Mouse (Mus musculus) neural tube, embryonic 14.5 days (tissue): ENCODE results near the gene Nup210. TPM values are rescaled to one million over a fixed set of nuclear protein-coding genes. Genes with fewer than 3 reads are reported as not detected.

Experiments
- ATAC-seq: fragments of 200-750 bp; cut with Nextera tagmentation; 2 replicates; pipeline ENCODE4 v1.8.0; 2017; ENCODE audit warnings: low read depth, mild to moderate bottlenecking, moderate TSS enrichment, moderate library complexity
- H3K27ac ChIP-seq: fragments of 300-500 bp; sonication (generic); 2 replicates; pipeline ENCODE4 v1.5.1; 2014; ENCODE audit warnings: low read depth, mild to moderate bottlenecking, control low read depth, low read length, moderate library complexity, mixed read lengths
- H3K27me3 ChIP-seq: fragments of 300-500 bp; sonication (generic); 2 replicates; pipeline ENCODE4 v1.6.1; 2014; ENCODE audit warnings: low read length; ENCODE audit not compliant: control insufficient read depth, insufficient read depth
- H3K36me3 ChIP-seq: fragments of 300-500 bp; sonication (generic); 2 replicates; pipeline ENCODE4 v1.6.1; 2014; ENCODE audit warnings: low read length, mixed read lengths; ENCODE audit not compliant: control insufficient read depth, insufficient read depth
- H3K4me1 ChIP-seq: fragments of 300-500 bp; sonication (generic); 2 replicates; pipeline ENCODE4 v1.6.1; 2014; ENCODE audit warnings: low read length; ENCODE audit not compliant: control insufficient read depth, insufficient read depth
- H3K4me2 ChIP-seq: fragments of 300-500 bp; sonication (generic); 2 replicates; pipeline ENCODE4 v1.6.1; 2014; ENCODE audit warnings: mild to moderate bottlenecking, low read depth, low read length, control low read depth
- H3K4me3 ChIP-seq: fragments of 300-500 bp; sonication (generic); 2 replicates; pipeline ENCODE4 v1.5.1; 2014; ENCODE audit warnings: low read depth, low read length, control low read depth, mixed read lengths
- H3K9ac ChIP-seq: fragments of 300-500 bp; sonication (generic); replicated peaks from 2 replicates; pipeline ENCODE4 v1.6.1; 2014; ENCODE audit warnings: low read depth, mild to moderate bottlenecking, control low read depth, low read length, mixed read lengths
- H3K9me3 ChIP-seq: fragments of 300-500 bp; sonication (generic); 2 replicates; pipeline ENCODE4 v1.6.1; 2016; ENCODE audit warnings: low read length; ENCODE audit not compliant: control insufficient read depth
- WGBS: fragments of 180-500 bp; shearing (Covaris S2); extraction: QIAGEN DNeasy Blood & Tissue Kit; methylation state at CpG from one replicate; pipeline ENCODE4 v1.1.7; 2014; 5-methylcytosine and 5-hydroxymethylcytosine counted together
- polyA plus RNA-seq: library from polyadenylated mRNA; unstranded; fragments of >200 nt; fragmentation: Nextera tagmentation; extraction: Ambion mirVana; gene quantifications from 2 replicates; pipeline ENCODE4 v1.2.1, GENCODE M21; 2014

The Nup210 gene
- polyA plus RNA-seq, 1 experiment from 2014 or later = 18.3 TPM

- no peaks in the 10 kb centered on the region for H3K36me3 ChIP-seq
- no peak overlapping the region for H3K9ac ChIP-seq
- no peaks in the 10 kb centered on the region for H3K9me3 ChIP-seq
- no peak overlapping the region for H3K4me2 ChIP-seq
- WGBS = 92% methylated on average over 3 of the region's 3 CpGs
- H3K4me1 ChIP-seq = no peaks in the 10 kb centered on the region
- H3K27me3 ChIP-seq = no peaks in the 10 kb centered on the region
- no peak overlapping the region for H3K4me3 ChIP-seq
- ATAC-seq = no peak
- no peak overlapping the region for H3K27ac ChIP-seq
These were observed 108.3 kb downstream of the Nup210 start for GRCm38 (mm10) chr6:91008284-91008830.

DNA sequence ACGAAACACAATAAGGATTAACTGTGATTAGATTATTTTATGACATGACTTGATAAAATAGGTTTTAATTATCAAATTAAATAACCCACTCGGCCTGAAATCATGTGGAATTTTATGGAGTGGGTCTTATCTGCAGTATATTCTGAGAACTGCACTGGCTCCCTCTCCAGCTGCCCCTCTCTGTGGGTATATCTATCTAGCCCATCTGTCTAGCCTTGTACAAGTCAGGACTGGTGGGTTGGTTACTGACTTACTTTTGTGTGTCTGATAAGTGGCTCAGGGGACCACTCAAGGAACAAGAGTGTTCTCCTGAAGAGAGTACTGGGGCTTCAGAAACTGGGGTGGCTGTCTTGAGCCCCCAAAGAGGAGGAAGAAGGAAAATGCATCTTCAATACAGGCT, 109.4 kb downstream of the Nup210 start:
- 59% methylated on average over 2 of the region's 2 CpGs for WGBS

DNA sequence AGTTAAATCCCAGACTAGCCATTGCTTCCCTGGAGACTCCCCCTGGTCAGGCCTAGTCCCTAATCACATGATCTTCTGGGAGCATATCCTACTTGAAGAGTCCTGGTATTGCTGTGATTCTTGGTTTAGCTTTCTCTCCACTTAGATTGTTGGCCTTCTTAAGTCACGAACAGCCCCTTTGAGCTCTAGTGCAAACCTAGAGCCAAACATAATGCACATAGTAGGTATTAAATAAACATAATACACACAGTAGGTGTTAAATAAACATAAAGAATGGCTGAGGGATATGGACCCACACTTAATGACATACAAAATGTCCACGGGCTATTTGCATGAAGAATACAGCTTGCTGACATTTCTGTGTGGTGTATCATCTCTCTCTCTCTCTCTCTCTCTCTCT, 112.5 kb downstream of the Nup210 start:
- H3K4me1 ChIP-seq = peaks cover 15% of the 10 kb centered on the region
- no peak overlapping the region for H3K27ac ChIP-seq
- no peak overlapping the region for H3K9ac ChIP-seq
- no peaks in the 10 kb centered on the region for H3K9me3 ChIP-seq
- no peak overlapping the region for H3K4me3 ChIP-seq
- WGBS = 92% methylated on average over 2 of the region's 2 CpGs
- H3K4me2 ChIP-seq = no peak overlapping the region
- no peak for ATAC-seq
- H3K27me3 ChIP-seq = no peaks in the 10 kb centered on the region
- no peaks in the 10 kb centered on the region for H3K36me3 ChIP-seq

More for the DNA sequence above, 109.4 kb downstream of the Nup210 start:
- H3K36me3 ChIP-seq = no peaks in the 10 kb centered on the region
- H3K27me3 ChIP-seq = no peaks in the 10 kb centered on the region
- no peak overlapping the region for H3K27ac ChIP-seq
- H3K9me3 ChIP-seq = no peaks in the 10 kb centered on the region
- no peak overlapping the region for H3K4me2 ChIP-seq
- ATAC-seq = no peak
- no peaks in the 10 kb centered on the region for H3K4me1 ChIP-seq
- H3K9ac ChIP-seq = no peak overlapping the region
- H3K4me3 ChIP-seq = no peak overlapping the region

DNA sequence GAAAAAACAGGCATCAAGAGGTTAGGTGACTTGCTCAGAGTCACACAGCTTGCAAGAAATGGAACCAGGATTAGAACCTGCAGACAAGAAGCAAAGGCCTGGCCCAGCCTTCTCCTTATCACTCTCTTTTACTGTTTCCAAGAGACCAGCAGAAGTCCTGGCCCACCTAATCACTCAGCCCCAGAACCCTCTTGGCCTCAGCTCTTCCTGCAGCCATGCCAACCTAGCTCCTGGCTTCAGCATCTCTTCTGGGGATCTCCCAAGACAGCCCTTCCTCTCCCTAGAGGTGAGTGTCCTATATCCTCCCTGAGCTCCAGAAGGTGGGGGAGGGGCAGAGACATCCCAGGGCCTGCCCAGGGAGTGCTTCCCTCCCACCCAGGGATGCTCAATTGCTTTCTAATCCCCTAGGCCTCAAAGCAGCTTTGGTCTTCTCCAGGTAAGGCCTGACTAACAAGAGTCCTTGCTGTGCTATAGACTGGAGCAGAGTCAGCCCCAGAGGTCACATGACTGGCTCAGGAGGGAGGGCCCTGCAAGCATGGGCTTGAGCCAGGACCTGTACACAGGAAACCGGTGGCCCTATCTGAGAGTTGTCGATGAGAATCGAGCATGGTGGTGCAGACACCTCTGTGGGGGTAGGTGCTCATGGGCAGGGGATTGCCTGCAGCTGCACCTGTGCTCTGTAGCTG, 113.2 kb downstream of the Nup210 start:
- H3K36me3 ChIP-seq = no peaks in the 10 kb centered on the region
- no peak overlapping the region for H3K4me2 ChIP-seq
- H3K9me3 ChIP-seq = no peaks in the 10 kb centered on the region
- no peak overlapping the region for H3K4me3 ChIP-seq
- 54% methylated on average over 2 of the region's 3 CpGs for WGBS
- peaks cover 15% of the 10 kb centered on the region for H3K4me1 ChIP-seq
- no peak for ATAC-seq
- H3K9ac ChIP-seq = no peak overlapping the region
- no peak overlapping the region for H3K27ac ChIP-seq
- H3K27me3 ChIP-seq = no peaks in the 10 kb centered on the region

DNA sequence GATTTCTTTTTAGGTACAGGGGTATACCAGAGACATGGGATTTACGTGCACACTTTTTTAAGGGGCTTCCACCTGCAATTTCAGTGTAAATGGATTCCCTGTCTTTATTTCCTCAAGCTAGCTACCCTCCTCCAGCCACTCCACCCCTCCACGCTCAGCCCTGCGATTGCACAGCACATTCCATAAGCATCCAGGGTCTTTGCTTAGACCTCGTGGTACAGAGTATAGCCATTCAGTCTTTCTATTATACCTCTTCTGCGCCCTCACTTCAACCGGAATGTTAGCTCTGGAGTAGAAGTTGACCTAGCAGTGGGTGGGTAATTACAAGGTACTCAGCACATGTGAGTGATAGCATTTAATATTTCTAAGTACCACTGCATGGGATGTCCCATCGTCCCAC, 115.1 kb downstream of the Nup210 start:
- no peak overlapping the region for H3K4me3 ChIP-seq
- no peaks in the 10 kb centered on the region for H3K27me3 ChIP-seq
- H3K9me3 ChIP-seq = no peaks in the 10 kb centered on the region
- no peak overlapping the region for H3K9ac ChIP-seq
- H3K4me2 ChIP-seq = peak overlapping the region; percentile 29; the same call in 1 of the 2 replicates
- H3K27ac ChIP-seq = no peak overlapping the region
- H3K4me1 ChIP-seq = peaks cover 15% of the 10 kb centered on the region
- WGBS = 43% methylated on average over 7 of the region's 7 CpGs
- no peak for ATAC-seq
- no peaks in the 10 kb centered on the region for H3K36me3 ChIP-seq

- WGBS = 6% methylated on average over 15 of the region's 15 CpGs
- peak overlapping the region; percentile 25; the same call in 1 of the 2 replicates for H3K9ac ChIP-seq
- peak; percentile 62 for ATAC-seq
These were observed 115.7 kb downstream of the Nup210 start for GRCm38 (mm10) chr6:91000819-91001525.

GRCm38 (mm10) chr6:90999176-90999575, 117.5 kb downstream of the Nup210 start:
- Histone ChIP-seq H3K27ac (no peak overlapping the region), H3K27me3 (no peaks in the 10 kb centered on the region), H3K36me3 (no peaks in the 10 kb centered on the region), H3K4me1 (peaks cover 15% of the 10 kb centered on the region), H3K4me2 (no peak overlapping the region), H3K4me3 (no peak overlapping the region), H3K9me3 (no peaks in the 10 kb centered on the region), H3K9ac (no peak overlapping the region)
- WGBS = 91% methylated on average over 4 of the region's 4 CpGs
- ATAC-seq = no peak

More at GRCm38 (mm10) chr6:91000819-91001525, 115.7 kb downstream of the Nup210 start:
- Histone ChIP-seq H3K9me3 (no peaks in the 10 kb centered on the region), H3K27ac (no peak overlapping the region), H3K36me3 (no peaks in the 10 kb centered on the region), H3K4me2 (peak overlapping the region; percentile 29; the same call in 1 of the 2 replicates), H3K4me3 (no peak overlapping the region), H3K4me1 (peaks cover 15% of the 10 kb centered on the region), H3K27me3 (no peaks in the 10 kb centered on the region)

GRCm38 (mm10) chr6:90997025-90997424, 119.6 kb downstream of the Nup210 start:
- 91% methylated on average over 3 of the region's 3 CpGs for WGBS
- no peak overlapping the region for H3K4me2 ChIP-seq
- no peaks in the 10 kb centered on the region for H3K36me3 ChIP-seq
- H3K9ac ChIP-seq = no peak overlapping the region
- peaks cover 15% of the 10 kb centered on the region for H3K4me1 ChIP-seq
- H3K9me3 ChIP-seq = no peaks in the 10 kb centered on the region
- no peak for ATAC-seq
- no peak overlapping the region for H3K4me3 ChIP-seq
- H3K27me3 ChIP-seq = no peaks in the 10 kb centered on the region
- H3K27ac ChIP-seq = no peak overlapping the region

DNA sequence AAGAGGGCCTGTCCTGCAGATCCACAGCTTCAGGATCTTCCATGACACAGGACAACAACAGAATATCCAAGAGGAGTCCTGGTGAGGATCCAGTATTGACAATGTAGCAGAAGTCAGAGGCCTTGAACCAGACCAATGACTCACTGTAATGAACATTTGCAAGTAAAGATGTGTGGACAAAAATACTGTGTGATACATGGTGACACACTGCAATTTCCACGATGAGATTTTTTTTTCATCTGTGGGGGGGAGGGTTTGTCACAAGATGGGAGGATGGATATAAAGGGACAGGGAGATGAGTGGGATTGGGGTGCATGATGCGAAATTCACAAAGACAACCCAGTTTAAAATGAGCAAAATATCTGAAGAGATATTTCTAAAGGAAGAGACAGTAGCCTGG, 120.4 kb downstream of the Nup210 start:
- H3K4me1 ChIP-seq = peaks cover 13% of the 10 kb centered on the region
- H3K4me3 ChIP-seq = no peak overlapping the region
- WGBS = 90% methylated on average over 2 of the region's 2 CpGs
- H3K9ac ChIP-seq = no peak overlapping the region
- H3K27me3 ChIP-seq = no peaks in the 10 kb centered on the region
- H3K9me3 ChIP-seq = no peaks in the 10 kb centered on the region
- H3K4me2 ChIP-seq = no peak overlapping the region
- no peaks in the 10 kb centered on the region for H3K36me3 ChIP-seq
- H3K27ac ChIP-seq = no peak overlapping the region
- no peak for ATAC-seq
